Mouse (Mus musculus): Measurements from ENCODE around the gene Sugp1. TPM values are rescaled to one million over a fixed set of nuclear protein-coding genes. Genes with fewer than 3 reads are reported as not detected.

Sugp1 gene
- polyA plus RNA-seq, 1 experiment from 2014 or later = 52.9 TPM

DNA sequence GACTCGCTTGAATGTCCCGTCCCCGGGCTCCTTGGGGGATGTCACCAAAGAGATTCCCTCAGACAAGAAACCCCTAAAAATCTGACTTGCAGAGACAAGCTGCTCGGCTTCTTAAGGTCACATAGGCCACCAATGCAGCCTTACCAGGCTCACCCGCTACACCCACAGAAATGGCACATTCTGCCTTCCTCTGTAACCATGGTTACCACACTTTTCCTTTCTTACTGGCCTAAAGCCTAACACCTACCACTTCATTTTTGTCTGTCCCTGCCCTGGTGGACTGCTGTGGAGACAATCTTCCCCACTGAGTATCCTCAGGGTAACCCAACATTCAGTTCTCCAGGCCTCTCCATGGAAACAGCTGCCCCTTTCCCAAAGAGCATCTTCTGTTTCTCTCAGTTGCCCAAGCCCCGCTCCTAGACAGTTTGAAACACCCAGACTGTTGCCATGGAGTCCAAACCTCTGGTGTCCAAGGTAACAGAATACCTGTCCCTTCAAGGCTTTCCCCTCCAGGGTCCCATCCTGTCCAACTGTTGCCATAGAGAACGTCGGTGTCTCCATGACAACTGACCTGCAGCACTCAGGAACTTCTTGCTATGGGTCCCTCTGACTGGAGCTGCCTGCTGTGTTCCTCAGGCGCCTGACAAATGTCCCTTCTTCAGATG is 46.8 kb downstream of the Sugp1 start:
- H3K4me1 ChIP-seq (ENCODE audit: control insufficient read depth, insufficient read depth, low read length) = peaks cover 17% of the 10 kb centered on the region
- no peaks in the 10 kb centered on the region for H3K9me3 ChIP-seq (ENCODE audit: control insufficient read depth, low read length)
- peak; percentile 5; the same call in 1 of the 2 replicates for ATAC-seq (ENCODE audit: low read depth)
- 0 out of 2 replicates have a peak overlapping the region, but pooled peaks have one; percentile 16 for H3K27ac ChIP-seq (ENCODE audit: low read depth, low read length)
- peaks cover 43% of the 10 kb centered on the region for H3K27me3 ChIP-seq (ENCODE audit: control insufficient read depth, insufficient read depth, low read length)
- H3K36me3 ChIP-seq (ENCODE audit: control insufficient read depth, insufficient read depth, low read length) = peaks cover 4% of the 10 kb centered on the region; the same call in 1 of the 2 replicates
- no peak overlapping the region for H3K4me2 ChIP-seq (ENCODE audit: low read depth, low read length)
- no peak overlapping the region for H3K4me3 ChIP-seq (ENCODE audit: low read depth, low read length)
- 41% methylated on average over 9 of the region's 9 CpGs for WGBS
- H3K9ac ChIP-seq (replicated peaks; ENCODE audit: low read depth, low read length) = no peak overlapping the region

- ATAC-seq (ENCODE audit: low read depth) = no peak
- Histone ChIP-seq H3K9ac (replicated peaks; ENCODE audit: low read depth, low read length) (no peak overlapping the region), H3K4me3 (ENCODE audit: low read depth, low read length) (no peak overlapping the region), H3K9me3 (ENCODE audit: control insufficient read depth, low read length) (no peaks in the 10 kb centered on the region), H3K36me3 (ENCODE audit: control insufficient read depth, insufficient read depth, low read length) (peaks cover 36% of the 10 kb centered on the region), H3K27ac (ENCODE audit: low read depth, low read length) (no peak overlapping the region), H3K4me2 (ENCODE audit: low read depth, low read length) (no peak overlapping the region), H3K27me3 (ENCODE audit: control insufficient read depth, insufficient read depth, low read length) (peaks cover 15% of the 10 kb centered on the region), H3K4me1 (ENCODE audit: control insufficient read depth, insufficient read depth, low read length) (peaks cover 13% of the 10 kb centered on the region)
- WGBS = 67% methylated on average over 8 of the region's 8 CpGs
Observed at GRCm38 (mm10) chr8:70092786-70093185, 50.2 kb downstream of the Sugp1 start.

DNA sequence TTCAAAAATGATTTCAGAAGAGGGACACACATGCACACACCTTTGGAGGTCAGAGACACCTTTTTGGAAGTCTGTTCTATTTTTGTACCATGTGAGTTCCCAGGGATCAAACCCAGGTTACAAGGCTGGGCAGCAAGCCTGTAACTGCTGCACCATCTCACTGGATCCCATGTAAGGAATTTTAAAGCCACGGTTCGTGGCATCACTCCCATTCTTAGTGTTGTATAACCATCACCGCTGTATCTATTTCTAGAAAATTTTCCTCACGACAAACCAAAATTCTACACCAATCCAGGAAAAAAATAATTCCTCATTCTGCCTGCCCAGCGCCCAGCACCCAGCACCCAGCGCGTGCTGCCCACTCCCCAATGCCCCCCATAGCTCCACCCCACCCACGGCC is 56.7 kb downstream of the Sugp1 start:
- Histone ChIP-seq H3K4me1 (ENCODE audit: control insufficient read depth, insufficient read depth, low read length) (no peaks in the 10 kb centered on the region), H3K4me3 (ENCODE audit: low read depth, low read length) (no peak overlapping the region), H3K9ac (replicated peaks; ENCODE audit: low read depth, low read length) (no peak overlapping the region), H3K36me3 (ENCODE audit: control insufficient read depth, insufficient read depth, low read length) (peaks cover 77% of the 10 kb centered on the region), H3K27ac (ENCODE audit: low read depth, low read length) (no peak overlapping the region), H3K9me3 (ENCODE audit: control insufficient read depth, low read length) (no peaks in the 10 kb centered on the region), H3K27me3 (ENCODE audit: control insufficient read depth, insufficient read depth, low read length) (no peaks in the 10 kb centered on the region), H3K4me2 (ENCODE audit: low read depth, low read length) (no peak overlapping the region)
- 77% methylated on average over 8 of the region's 8 CpGs for WGBS
- no peak for ATAC-seq (ENCODE audit: low read depth)

DNA sequence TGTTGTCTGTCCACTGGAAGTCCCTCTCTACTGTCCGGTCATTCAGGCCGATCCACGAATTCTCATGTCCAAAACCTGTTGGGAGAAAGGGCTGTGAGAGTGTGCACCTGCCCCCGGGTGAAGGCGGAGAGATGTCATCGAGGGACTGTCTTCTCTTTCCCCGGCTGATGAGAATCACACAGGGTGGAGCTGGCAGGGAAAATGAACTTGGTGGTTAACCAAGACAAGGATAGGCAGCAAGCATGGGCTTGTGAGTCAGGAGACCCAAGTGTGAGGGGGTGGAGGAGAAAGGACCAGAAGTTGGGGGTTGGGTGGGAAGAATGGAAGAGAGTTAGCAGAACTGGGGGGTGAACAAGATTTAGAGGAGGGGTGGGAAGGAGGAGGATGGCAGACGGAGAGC is 57.6 kb downstream of the Sugp1 start:
- H3K9me3 ChIP-seq (ENCODE audit: control insufficient read depth, low read length) = no peaks in the 10 kb centered on the region
- no peak overlapping the region for H3K4me2 ChIP-seq (ENCODE audit: low read depth, low read length)
- peaks cover 72% of the 10 kb centered on the region for H3K36me3 ChIP-seq (ENCODE audit: control insufficient read depth, insufficient read depth, low read length)
- WGBS = 92% methylated on average over 8 of the region's 8 CpGs
- no peaks in the 10 kb centered on the region for H3K27me3 ChIP-seq (ENCODE audit: control insufficient read depth, insufficient read depth, low read length)
- H3K4me3 ChIP-seq (ENCODE audit: low read depth, low read length) = no peak overlapping the region
- no peaks in the 10 kb centered on the region for H3K4me1 ChIP-seq (ENCODE audit: control insufficient read depth, insufficient read depth, low read length)
- H3K27ac ChIP-seq (ENCODE audit: low read depth, low read length) = no peak overlapping the region
- ATAC-seq (ENCODE audit: low read depth) = no peak
- no peak overlapping the region for H3K9ac ChIP-seq (replicated peaks; ENCODE audit: low read depth, low read length)

GRCm38 (mm10) chr8:70104506-70104905 is 61.9 kb downstream of the Sugp1 start:
- no peaks in the 10 kb centered on the region for H3K27me3 ChIP-seq (ENCODE audit: control insufficient read depth, insufficient read depth, low read length)
- no peak overlapping the region for H3K9ac ChIP-seq (replicated peaks; ENCODE audit: low read depth, low read length)
- WGBS = 14% methylated on average over 6 of the region's 6 CpGs
- H3K4me3 ChIP-seq (ENCODE audit: low read depth, low read length) = no peak overlapping the region
- no peak overlapping the region for H3K27ac ChIP-seq (ENCODE audit: low read depth, low read length)
- no peaks in the 10 kb centered on the region for H3K4me1 ChIP-seq (ENCODE audit: control insufficient read depth, insufficient read depth, low read length)
- no peak overlapping the region for H3K4me2 ChIP-seq (ENCODE audit: low read depth, low read length)
- H3K9me3 ChIP-seq (ENCODE audit: control insufficient read depth, low read length) = no peaks in the 10 kb centered on the region
- H3K36me3 ChIP-seq (ENCODE audit: control insufficient read depth, insufficient read depth, low read length) = peaks cover 76% of the 10 kb centered on the region
- peak; percentile 67; the same call in 1 of the 2 replicates for ATAC-seq (ENCODE audit: low read depth)

GRCm38 (mm10) chr8:70104922-70105321 is 62.3 kb downstream of the Sugp1 start:
- Histone ChIP-seq H3K27me3 (ENCODE audit: control insufficient read depth, insufficient read depth, low read length) (no peaks in the 10 kb centered on the region), H3K4me2 (ENCODE audit: low read depth, low read length) (no peak overlapping the region), H3K9ac (replicated peaks; ENCODE audit: low read depth, low read length) (no peak overlapping the region), H3K36me3 (ENCODE audit: control insufficient read depth, insufficient read depth, low read length) (peaks cover 76% of the 10 kb centered on the region), H3K27ac (ENCODE audit: low read depth, low read length) (no peak overlapping the region), H3K4me1 (ENCODE audit: control insufficient read depth, insufficient read depth, low read length) (no peaks in the 10 kb centered on the region), H3K9me3 (ENCODE audit: control insufficient read depth, low read length) (no peaks in the 10 kb centered on the region), H3K4me3 (ENCODE audit: low read depth, low read length) (no peak overlapping the region)
- 84% methylated on average over 7 of the region's 7 CpGs for WGBS
- no peak for ATAC-seq (ENCODE audit: low read depth)

- Histone ChIP-seq H3K9me3 (ENCODE audit: control insufficient read depth, low read length) (no peaks in the 10 kb centered on the region), H3K27ac (ENCODE audit: low read depth, low read length) (no peak overlapping the region), H3K27me3 (ENCODE audit: control insufficient read depth, insufficient read depth, low read length) (no peaks in the 10 kb centered on the region), H3K9ac (replicated peaks; ENCODE audit: low read depth, low read length) (no peak overlapping the region), H3K4me3 (ENCODE audit: low read depth, low read length) (no peak overlapping the region), H3K4me1 (ENCODE audit: control insufficient read depth, insufficient read depth, low read length) (no peaks in the 10 kb centered on the region), H3K36me3 (ENCODE audit: control insufficient read depth, insufficient read depth, low read length) (peaks cover 79% of the 10 kb centered on the region), H3K4me2 (ENCODE audit: low read depth, low read length) (no peak overlapping the region)
- 86% methylated on average over 2 of the region's 2 CpGs for WGBS
- no peak for ATAC-seq (ENCODE audit: low read depth)
Observed at GRCm38 (mm10) chr8:70110451-70110850, 67.8 kb downstream of the Sugp1 start.

- Histone ChIP-seq H3K27me3 (ENCODE audit: control insufficient read depth, insufficient read depth, low read length) (no peaks in the 10 kb centered on the region), H3K4me3 (ENCODE audit: low read depth, low read length) (no peak overlapping the region), H3K27ac (ENCODE audit: low read depth, low read length) (no peak overlapping the region), H3K4me2 (ENCODE audit: low read depth, low read length) (no peak overlapping the region), H3K36me3 (ENCODE audit: control insufficient read depth, insufficient read depth, low read length) (peaks cover 78% of the 10 kb centered on the region), H3K4me1 (ENCODE audit: control insufficient read depth, insufficient read depth, low read length) (no peaks in the 10 kb centered on the region), H3K9ac (replicated peaks; ENCODE audit: low read depth, low read length) (no peak overlapping the region), H3K9me3 (ENCODE audit: control insufficient read depth, low read length) (no peaks in the 10 kb centered on the region)
- 56% methylated on average over 23 of the region's 23 CpGs for WGBS
- ATAC-seq (ENCODE audit: low read depth) = no peak; the same call in 1 of the 2 replicates
Observed at GRCm38 (mm10) chr8:70111192-70111795, 68.7 kb downstream of the Sugp1 start.

- H3K4me3 ChIP-seq (ENCODE audit: low read depth, low read length) = no peak overlapping the region
- WGBS = 8% methylated on average over 43 of the region's 43 CpGs
Observed at GRCm38 (mm10) chr8:70112401-70113016, 69.9 kb downstream of the Sugp1 start.

More at GRCm38 (mm10) chr8:70112401-70113016, 69.9 kb downstream of the Sugp1 start:
- Histone ChIP-seq H3K4me2 (ENCODE audit: low read depth, low read length) (no peak overlapping the region), H3K9ac (replicated peaks; ENCODE audit: low read depth, low read length) (no peak overlapping the region), H3K27ac (ENCODE audit: low read depth, low read length) (no peak overlapping the region), H3K4me1 (ENCODE audit: control insufficient read depth, insufficient read depth, low read length) (peaks cover 10% of the 10 kb centered on the region), H3K36me3 (ENCODE audit: control insufficient read depth, insufficient read depth, low read length) (peaks cover 65% of the 10 kb centered on the region), H3K27me3 (ENCODE audit: control insufficient read depth, insufficient read depth, low read length) (no peaks in the 10 kb centered on the region), H3K9me3 (ENCODE audit: control insufficient read depth, low read length) (no peaks in the 10 kb centered on the region)
- no peak; the same call in 1 of the 2 replicates for ATAC-seq (ENCODE audit: low read depth)
